Mouse (Mus musculus): ENCODE results near the gene Gpr137c.

GRCm38 (mm10) chr14:45282066-45282465 lies 62.5 kb downstream of the Gpr137c start:
- TF ChIP-seq GATA1 (IDR thresholded peaks at IDR 0.05; ENCODE audit: borderline replicate concordance, low read length) (no peak), TAL1 (conservative IDR thresholded peaks at IDR 0.05; ENCODE audit: low read depth, low read length) (no peak)

Data from G1E (cell line).